Mouse (Mus musculus) effector memory CD4-positive, alpha-beta T cell, adult 7 months (primary cell): ENCODE measurements around the gene Cav3. TPM values are rescaled to one million over a fixed set of nuclear protein-coding genes. Genes with fewer than 3 reads are reported as not detected.

Experiments used
- polyA plus RNA-seq: library from polyadenylated mRNA; unstranded; fragments of 100-300 nt; shearing (Covaris generic); gene quantifications from one replicate; pipeline ENCODE4 v1.2.1, GENCODE M21; 2017

Cav3 gene
- polyA plus RNA-seq = not detected

GRCm38 (mm10) chr6:112459341-112459749 lies at the start of gene Cav3:
Gene Cav3, plus strand, starts transcription at chr6:112459505.

DNA sequence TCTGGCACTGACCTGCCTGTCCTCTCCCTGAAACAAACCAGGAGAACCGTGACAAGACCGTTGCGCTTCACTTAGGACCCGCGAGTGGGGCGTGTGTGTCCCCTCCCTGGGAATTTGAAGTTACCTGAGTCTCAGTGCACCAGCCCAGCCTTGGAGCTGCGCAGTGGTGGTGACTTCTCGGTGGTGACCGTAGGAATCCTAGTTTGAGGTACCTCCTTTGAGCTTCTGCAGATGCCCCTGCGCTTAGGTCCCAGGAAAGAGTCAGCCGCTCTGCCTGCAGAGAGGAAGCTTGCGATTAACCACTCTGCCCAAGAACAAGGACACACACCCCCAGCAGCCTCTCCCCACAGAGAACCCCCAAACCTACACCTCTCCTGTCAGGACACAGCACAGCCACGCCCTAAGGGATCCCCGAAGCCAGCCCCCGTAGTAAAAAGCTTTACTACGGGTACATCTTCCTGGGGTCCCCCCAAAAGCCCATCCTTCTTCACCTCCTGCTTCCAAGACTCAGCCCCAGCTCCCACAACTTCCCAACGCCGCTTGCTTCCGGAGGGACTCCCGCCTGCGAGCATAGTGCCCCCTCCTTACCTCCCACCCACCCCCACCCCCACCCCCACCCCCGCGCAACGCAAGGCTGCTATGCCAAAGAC lies 30.7 kb downstream of the Cav3 start, which contains the start of gene Oxtr:
Gene Oxtr (minus strand): TSS at position 34 of the 650 bp plus-strand sequence.

Other genes starting within 250 kb of the Cav3 start
- gene Lmcd1, start 185.7 kb upstream of the Cav3 start, polyA plus RNA-seq = not detected
- gene Ssu2, start 71.5 kb upstream of the Cav3 start, polyA plus RNA-seq = not detected
- 0.16 TPM for gene Oxtr, start 30.4 kb downstream of the Cav3 start, polyA plus RNA-seq
- gene Rad18, start 237.2 kb downstream of the Cav3 start, polyA plus RNA-seq = 76.2 TPM